Mouse (Mus musculus) embryonic facial prominence, embryonic 10.5 days (tissue): ENCODE results near the gene Zfp354b. TPM values are rescaled to one million over a fixed set of nuclear protein-coding genes. Genes with fewer than 3 reads are reported as not detected.

Experiments used
- DNase-seq: peaks from one replicate; pipeline ENCODE4 v3.0.0-alpha.2; 2017; ENCODE audit warnings: low spot score
- H3K27ac ChIP-seq: fragments of 300-500 bp; sonication (generic); replicated peaks from 2 replicates; pipeline ENCODE4 v1.5.1; 2016; ENCODE audit warnings: mild to moderate bottlenecking
- H3K27me3 ChIP-seq: fragments of 300-500 bp; sonication (generic); replicated peaks from 2 replicates; pipeline ENCODE4 v1.6.1; 2016; ENCODE audit warnings: low read depth, mild to moderate bottlenecking; ENCODE audit not compliant: poor library complexity, severe bottlenecking
- H3K36me3 ChIP-seq: fragments of 300-500 bp; sonication (generic); replicated peaks from 2 replicates; pipeline ENCODE4 v1.6.1; 2016; ENCODE audit warnings: mild to moderate bottlenecking, moderate library complexity
- H3K4me1 ChIP-seq: fragments of 300-500 bp; sonication (generic); 2 replicates; pipeline ENCODE4 v1.6.1; 2016
- H3K4me3 ChIP-seq: fragments of 300-500 bp; sonication (generic); 2 replicates; pipeline ENCODE4 v1.5.1; 2016; ENCODE audit warnings: mild to moderate bottlenecking, moderate library complexity
- H3K9me3 ChIP-seq: fragments of 300-500 bp; sonication (generic); 2 replicates; pipeline ENCODE4 v1.6.1; 2016; ENCODE audit warnings: mild to moderate bottlenecking
- WGBS: fragments of 180-500 bp; shearing (Covaris S2); methylation state at CpG from one replicate; pipeline ENCODE4 v1.1.7; 2016; 5-methylcytosine and 5-hydroxymethylcytosine counted together
- polyA plus RNA-seq: library from polyadenylated mRNA; unstranded; fragments of >200 nt; fragmentation: Nextera tagmentation; extraction: Ambion mirVana; gene quantifications from 2 replicates; pipeline ENCODE4 v1.2.1, GENCODE M21; 2016

Zfp354b gene
- polyA plus RNA-seq, 1 experiment from 2014 or later, result 0.75 TPM

DNA sequence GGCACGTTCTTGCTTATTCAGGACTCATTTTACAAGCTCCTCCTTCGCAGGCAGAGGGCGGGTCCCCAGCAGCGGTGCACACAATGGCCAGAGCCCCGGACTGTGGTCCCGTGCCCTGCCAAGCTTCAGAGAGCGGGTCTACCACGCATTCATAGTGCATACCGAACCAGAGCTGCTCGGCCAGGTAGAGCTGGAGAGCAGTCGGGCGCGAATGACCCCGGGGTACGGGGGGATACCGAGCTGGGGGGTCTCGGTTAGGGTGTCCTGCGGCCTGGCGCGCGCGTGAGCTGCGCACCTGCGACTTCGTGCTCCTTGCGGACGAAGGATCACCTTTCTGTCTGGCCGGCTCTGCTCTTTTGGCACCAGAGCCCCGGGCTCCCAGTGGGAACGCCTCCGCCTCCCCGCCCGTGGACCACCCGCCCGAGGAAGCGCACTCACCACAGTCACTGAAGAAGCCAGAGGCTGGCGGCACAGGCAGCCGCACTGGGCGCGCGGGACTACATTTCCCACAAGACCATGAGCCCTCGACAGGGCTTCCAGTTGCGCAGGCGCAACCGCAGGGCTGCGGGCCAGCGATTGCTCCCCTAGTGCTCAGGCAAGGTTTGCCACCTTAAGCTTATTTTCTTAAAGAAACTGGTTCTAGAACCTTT lies 15.6 kb downstream of the Zfp354b start, which contains the start of gene Zfp2:
Gene Zfp2, minus strand, starts transcription at position 495 of the 650 bp plus-strand sequence.
- Histone ChIP-seq H3K27me3 (no peaks in the 10 kb centered on the region), H3K4me1 (0 out of 2 replicates have a peak, but pooled peaks cover 3% of the 10 kb centered on the region), H3K36me3 (peaks cover 45% of the 10 kb centered on the region), H3K27ac (peak within 1 kb of the TSS; percentile 94), H3K9me3 (peaks cover 15% of the 10 kb centered on the region; the same call in 1 of the 2 replicates), H3K4me3 (peak within 1 kb of the TSS; percentile 87)
- peak; percentile 93 for DNase-seq
- WGBS, result under 1% methylated on average over 47 of the region's 47 CpGs

GRCm38 (mm10) chr11:50914461-50914860 lies 17.0 kb downstream of the Zfp354b start:
- H3K27ac ChIP-seq, result no peak overlapping the region
- H3K4me1 ChIP-seq, result 0 out of 2 replicates have a peak, but pooled peaks cover 3% of the 10 kb centered on the region
- WGBS, result 90% methylated on average over 3 of the region's 3 CpGs
- DNase-seq, result no peak
- peaks cover 58% of the 10 kb centered on the region for H3K36me3 ChIP-seq
- H3K4me3 ChIP-seq, result no peak overlapping the region
- H3K27me3 ChIP-seq, result no peaks in the 10 kb centered on the region
- H3K9me3 ChIP-seq, result peaks cover 15% of the 10 kb centered on the region; the same call in 1 of the 2 replicates

DNA sequence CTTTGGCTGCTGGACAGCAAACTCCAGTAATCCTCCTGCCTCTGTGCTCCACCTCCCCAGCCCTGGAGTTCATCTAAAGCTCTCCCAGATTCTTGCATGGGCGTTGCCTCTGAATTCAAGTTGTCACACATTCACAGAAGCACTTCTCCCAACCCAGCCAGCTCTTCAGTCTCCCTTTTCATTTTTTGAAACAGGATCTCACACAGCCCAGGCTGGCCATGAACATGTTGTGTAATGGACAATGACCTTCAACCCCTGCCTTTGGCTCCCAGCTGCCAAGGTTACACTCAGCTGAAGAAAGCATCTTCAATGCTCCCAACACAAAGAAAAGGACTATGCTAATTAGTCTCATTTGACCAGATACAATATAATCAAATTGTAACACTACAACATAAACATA lies 18.1 kb downstream of the Zfp354b start:
- H3K36me3 ChIP-seq, result peaks cover 70% of the 10 kb centered on the region
- WGBS, result 93% methylated on average over 1 of the region's 1 CpGs
- DNase-seq, result no peak
- no peaks in the 10 kb centered on the region for H3K27me3 ChIP-seq
- no peak overlapping the region for H3K27ac ChIP-seq
- 0 out of 2 replicates have a peak, but pooled peaks cover 3% of the 10 kb centered on the region for H3K4me1 ChIP-seq
- H3K4me3 ChIP-seq, result no peak overlapping the region
- H3K9me3 ChIP-seq, result peaks cover 15% of the 10 kb centered on the region; the same call in 1 of the 2 replicates

DNA sequence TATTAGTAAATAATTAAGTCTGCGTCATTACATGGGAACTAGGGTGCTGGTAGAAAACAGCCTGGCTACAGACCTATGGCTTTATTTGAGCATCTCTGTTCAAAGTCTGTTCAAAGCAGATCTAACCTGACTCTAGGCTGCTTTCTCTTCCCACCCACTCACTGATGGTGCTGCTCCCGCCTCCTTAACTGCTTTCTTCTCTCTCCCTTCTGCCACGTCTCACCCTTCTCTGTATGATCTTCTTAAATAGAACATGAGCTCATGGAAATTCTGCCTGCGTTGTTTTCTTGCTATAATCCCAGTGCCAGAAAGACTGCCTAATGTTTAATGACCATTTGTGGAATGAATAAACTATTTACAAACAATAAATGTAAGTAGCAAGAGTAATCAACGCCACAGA lies 23.3 kb downstream of the Zfp354b start:
- H3K4me3 ChIP-seq, result no peak overlapping the region
- H3K9me3 ChIP-seq, result peaks cover 50% of the 10 kb centered on the region
- no peak for DNase-seq
- H3K4me1 ChIP-seq, result no peaks in the 10 kb centered on the region
- peaks cover 100% of the 10 kb centered on the region for H3K36me3 ChIP-seq
- WGBS, result 92% methylated on average over 5 of the region's 5 CpGs
- H3K27me3 ChIP-seq, result no peaks in the 10 kb centered on the region
- H3K27ac ChIP-seq, result no peak overlapping the region

DNA sequence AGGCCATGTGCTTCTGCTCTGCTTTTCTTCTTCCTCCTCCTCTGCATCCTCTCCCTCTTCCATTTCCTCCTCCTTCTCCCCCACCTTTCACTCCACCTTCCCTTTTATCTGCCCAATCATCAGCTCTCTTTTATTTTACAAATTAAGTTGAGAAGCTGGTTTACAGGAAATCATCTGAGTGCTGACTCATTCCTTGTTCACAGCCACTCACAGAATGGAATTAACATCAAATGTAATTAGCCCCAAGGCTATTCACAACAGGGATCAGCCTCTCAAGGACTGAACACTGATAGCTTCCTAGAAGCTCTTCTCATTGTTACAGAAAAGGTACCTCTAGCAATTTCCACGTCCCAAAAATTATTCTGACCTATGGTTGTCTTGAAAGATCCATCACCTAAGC lies 34.1 kb downstream of the Zfp354b start:
- no peak overlapping the region for H3K27ac ChIP-seq
- no peak overlapping the region for H3K4me3 ChIP-seq
- peaks cover 83% of the 10 kb centered on the region for H3K9me3 ChIP-seq
- H3K27me3 ChIP-seq, result no peaks in the 10 kb centered on the region
- H3K4me1 ChIP-seq, result no peaks in the 10 kb centered on the region
- DNase-seq, result no peak
- H3K36me3 ChIP-seq, result peaks cover 43% of the 10 kb centered on the region
- 83% methylated on average over 1 of the region's 1 CpGs for WGBS

GRCm38 (mm10) chr11:50892441-50892840 lies 39.0 kb downstream of the Zfp354b start:
- Histone ChIP-seq H3K27ac (no peak overlapping the region), H3K27me3 (no peaks in the 10 kb centered on the region), H3K4me3 (no peak overlapping the region), H3K9me3 (peaks cover 36% of the 10 kb centered on the region), H3K36me3 (no peaks in the 10 kb centered on the region), H3K4me1 (peaks cover 3% of the 10 kb centered on the region; the same call in 1 of the 2 replicates)
- 56% methylated on average over 2 of the region's 2 CpGs for WGBS
- no peak for DNase-seq

DNA sequence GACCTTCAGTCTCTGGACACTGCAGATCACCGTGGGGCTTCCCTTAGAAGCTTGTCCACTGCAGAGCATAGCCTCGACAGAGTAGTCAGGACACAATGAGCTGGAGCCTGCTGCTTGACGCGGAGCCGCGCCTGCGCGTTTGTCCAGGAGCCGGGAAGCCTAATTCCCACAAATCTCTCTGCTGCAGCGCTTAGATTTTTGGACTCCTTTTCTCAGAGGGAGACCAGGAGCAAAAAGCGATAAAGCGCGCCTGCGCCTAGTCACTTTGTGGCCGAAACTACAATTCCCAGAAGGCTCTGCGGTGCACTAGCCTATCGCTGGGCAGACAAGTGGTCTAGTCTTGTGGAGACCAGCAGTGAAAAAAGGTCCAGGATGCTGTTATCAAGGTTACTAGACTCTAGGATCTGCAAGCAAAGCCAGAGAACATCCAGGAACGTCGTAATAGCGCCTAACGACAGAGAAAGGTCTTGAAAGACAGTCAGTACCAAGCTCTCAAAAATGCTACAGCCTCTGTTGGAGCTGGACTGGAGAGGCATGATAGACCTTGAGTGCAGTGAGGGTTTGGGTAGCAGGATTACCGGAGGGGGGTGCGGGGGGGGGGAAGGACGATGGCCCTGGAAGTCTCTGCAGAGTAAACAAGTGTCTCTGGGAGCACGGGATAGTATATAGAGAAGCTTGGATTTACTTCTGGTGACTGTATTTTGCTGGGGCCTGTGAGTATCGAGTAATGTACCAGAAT lies 43.9 kb downstream of the Zfp354b start, which contains the start of gene Zfp454:
Gene Zfp454, minus strand, starts transcription at position 262 of the 739 bp plus-strand sequence.
- 6% methylated on average over 26 of the region's 26 CpGs for WGBS
- H3K27ac ChIP-seq, result peak within 1 kb of the TSS; percentile 87
- peaks cover 14% of the 10 kb centered on the region for H3K4me1 ChIP-seq
- H3K27me3 ChIP-seq, result no peaks in the 10 kb centered on the region
- H3K4me3 ChIP-seq, result peak within 1 kb of the TSS; percentile 64
- peak; percentile 91 for DNase-seq
- peaks cover 34% of the 10 kb centered on the region for H3K36me3 ChIP-seq
- peaks cover 4% of the 10 kb centered on the region for H3K9me3 ChIP-seq

DNA sequence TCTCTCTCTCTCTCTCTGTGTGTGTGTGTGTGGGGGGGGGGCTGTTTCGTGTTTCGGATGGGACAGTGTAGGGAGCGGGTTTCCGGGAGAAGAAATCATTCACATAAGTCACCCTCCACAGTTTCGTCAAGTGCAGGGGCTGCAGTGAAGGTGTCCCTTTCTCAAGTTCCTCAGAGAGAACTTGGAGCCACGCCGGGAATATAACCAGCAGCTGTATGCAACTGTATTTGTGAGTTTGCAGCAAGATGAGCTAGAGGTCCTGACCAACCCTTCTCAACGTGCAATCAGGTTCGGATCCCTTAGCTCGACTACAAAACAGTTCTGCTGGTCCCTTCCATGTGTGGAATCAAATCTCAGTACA lies 44.5 kb downstream of the Zfp354b start:
- H3K27me3 ChIP-seq, result no peaks in the 10 kb centered on the region
- H3K4me3 ChIP-seq, result peak overlapping the region; percentile 64
- DNase-seq, result no peak
- H3K36me3 ChIP-seq, result peaks cover 40% of the 10 kb centered on the region
- peaks cover 14% of the 10 kb centered on the region for H3K4me1 ChIP-seq
- H3K27ac ChIP-seq, result peak overlapping the region; percentile 87
- 25% methylated on average over 10 of the region's 10 CpGs for WGBS
- no peaks in the 10 kb centered on the region for H3K9me3 ChIP-seq

- H3K9me3 ChIP-seq, result no peaks in the 10 kb centered on the region
- WGBS, result 53% methylated on average over 8 of the region's 8 CpGs
- no peaks in the 10 kb centered on the region for H3K27me3 ChIP-seq
- H3K4me1 ChIP-seq, result peaks cover 14% of the 10 kb centered on the region
- peak overlapping the region; percentile 87 for H3K27ac ChIP-seq
- peak; percentile 12 for DNase-seq
- peak overlapping the region; percentile 64 for H3K4me3 ChIP-seq
- H3K36me3 ChIP-seq, result peaks cover 46% of the 10 kb centered on the region
These were observed 45.1 kb downstream of the Zfp354b start for GRCm38 (mm10) chr11:50886231-50886932.

- WGBS, result 85% methylated on average over 3 of the region's 3 CpGs
- Histone ChIP-seq H3K9me3 (no peaks in the 10 kb centered on the region), H3K4me1 (peaks cover 14% of the 10 kb centered on the region), H3K4me3 (no peak overlapping the region), H3K27me3 (no peaks in the 10 kb centered on the region), H3K27ac (no peak overlapping the region), H3K36me3 (peaks cover 72% of the 10 kb centered on the region)
- no peak for DNase-seq
These were observed 47.7 kb downstream of the Zfp354b start for GRCm38 (mm10) chr11:50883756-50884155.

DNA sequence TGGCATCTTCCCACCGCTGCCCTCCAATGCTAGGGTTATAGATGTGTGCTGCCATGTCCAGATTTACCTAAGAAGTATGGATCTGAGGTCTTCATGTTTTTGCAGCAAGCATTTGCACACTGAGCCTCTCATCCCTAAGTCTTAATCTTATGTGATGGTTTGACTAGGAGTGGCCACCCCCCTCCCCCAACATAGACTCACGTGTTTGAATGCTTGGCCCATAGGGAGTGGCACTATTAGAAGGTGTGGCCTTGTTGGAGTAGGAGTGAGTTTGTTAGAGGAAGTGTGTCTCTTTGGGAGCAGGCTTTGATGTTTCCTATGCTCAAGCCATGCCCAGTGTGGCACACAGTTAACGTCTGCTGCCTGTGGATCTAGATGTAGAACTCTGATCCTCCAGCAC lies 52.8 kb downstream of the Zfp354b start:
- WGBS, result 90% methylated on average over 3 of the region's 3 CpGs

More for the DNA sequence above, 52.8 kb downstream of the Zfp354b start:
- Histone ChIP-seq H3K4me1 (no peaks in the 10 kb centered on the region), H3K9me3 (peaks cover 21% of the 10 kb centered on the region), H3K27ac (no peak overlapping the region), H3K27me3 (no peaks in the 10 kb centered on the region), H3K4me3 (no peak overlapping the region), H3K36me3 (peaks cover 100% of the 10 kb centered on the region)
- no peak for DNase-seq
